25 mouse cellular contexts compared by ENCODE assay signal in genomic region chr16:27978730-27979440, GRCm38 (mm10).
A peak's percentile ranks its signal among the peaks of the same experiment; 100 is the strongest.
DNase-seq lines count a peak whose midpoint lies in the region; ATAC-seq and TF ChIP-seq lines count a peak whose summit lies in the region.
"Had no signal": no experiment of that assay in that cellular context is flagged by ENCODE, and none has a peak within 500 bp of the region (broad histone marks: within the 10 kb centered on the region; RNA-seq: fewer than 3 reads in every experiment).

No protein-coding gene starts in this region.

- no peak overlapping the region for H3K4me2 ChIP-seq in CH12.LX (ENCODE audit: insufficient read depth, low read depth, poor library complexity, severe bottlenecking)
- H3K4me2 ChIP-seq: embryonic facial prominence, embryonic 13.5 days; forebrain, embryonic 13.5 days; heart, embryonic 11.5 days; hindbrain, embryonic 15.5 days; intestine, embryonic 15.5 days; limb, embryonic 13.5 days; liver, embryonic 12.5 days had no signal

- DNase-seq in CH12.LX (ENCODE audit: extremely low read depth), result peak; percentile 13
- peak; percentile 62 for DNase-seq in adrenal gland, postnatal 10 days
- DNase-seq in cerebellum, adult 11-12 months, result peak; percentile 13
- peak; percentile 29 to 33 for DNase-seq in cerebellum, postnatal 14 days
- no peak for DNase-seq in right cerebral cortex, postnatal 14 days
- DNase-seq in left cerebral cortex, adult 9 months (ENCODE audit: low spot score in 2 of 2), result no peak
- DNase-seq: gastrocnemius, postnatal 14 days; heart, adult 11 months; kidney, postnatal 25 days; layer of hippocampus, postnatal 36 days; lung, adult 18-20 months; lung, postnatal 10 days; right cerebral cortex, postnatal 25 days had no signal

- no peak overlapping the region for H3K27ac ChIP-seq in CH12.LX (ENCODE audit: insufficient read depth, low read depth)
- H3K27ac ChIP-seq: embryonic facial prominence, embryonic 13.5 days; forebrain, embryonic 13.5 days; hindbrain, embryonic 15.5 days; intestine, embryonic 15.5 days; layer of hippocampus, adult 2 months; limb, embryonic 13.5 days; liver, embryonic 12.5 days; midbrain, embryonic 10.5 days had no signal

- H3K36me3 ChIP-seq in CH12.LX (replicated peaks in 1 of 2; ENCODE audit: control insufficient read depth in 1 of 2, insufficient read depth in 1 of 2, low read length in 1 of 2), result no peaks in the 10 kb centered on the region
- H3K36me3 ChIP-seq: embryonic facial prominence, embryonic 13.5 days; G1E; hindbrain, embryonic 15.5 days; intestine, embryonic 15.5 days; limb, embryonic 13.5 days; liver, embryonic 12.5 days; midbrain, embryonic 10.5 days had no signal

- H3K4me3 ChIP-seq in CH12.LX (replicated peaks in 1 of 3; ENCODE audit: low read depth in 2 of 3, low read length in 2 of 3, poor library complexity in 1 of 3), result no peak overlapping the region
- H3K4me3 ChIP-seq: embryonic facial prominence, embryonic 13.5 days; forebrain, embryonic 13.5 days; hindbrain, embryonic 15.5 days; intestine, embryonic 15.5 days; layer of hippocampus, adult 2 months; limb, embryonic 13.5 days; liver, embryonic 12.5 days; midbrain, embryonic 10.5 days had no signal

- no peaks in the 10 kb centered on the region for H3K9me3 ChIP-seq in CH12.LX (replicated peaks; ENCODE audit: low read length)
- H3K9me3 ChIP-seq: embryonic facial prominence, embryonic 13.5 days; forebrain, embryonic 13.5 days; G1E; hindbrain, embryonic 15.5 days; intestine, embryonic 15.5 days; limb, embryonic 13.5 days; liver, embryonic 12.5 days; midbrain, embryonic 10.5 days had no signal

- TF ChIP-seq POLR2A in CH12.LX (IDR thresholded peaks at IDR 0.05; ENCODE audit: low read depth, low read length), result no peak

- no peaks in the 10 kb centered on the region for H3K79me2 ChIP-seq in CH12.LX (replicated peaks; ENCODE audit: control insufficient read depth, extremely low read depth, insufficient read depth, poor library complexity, severe bottlenecking)

- peaks cover 0 to 6% of the 10 kb centered on the region in 2 experiments; a peak in 2 of 4 replicates for H3K4me1 ChIP-seq in CH12.LX (ENCODE audit: control insufficient read depth in 1 of 2, insufficient read depth in 2 of 2)
- H3K4me1 ChIP-seq: embryonic facial prominence, embryonic 13.5 days; forebrain, embryonic 13.5 days; hindbrain, embryonic 15.5 days; intestine, embryonic 15.5 days; limb, embryonic 13.5 days; liver, embryonic 12.5 days; midbrain, embryonic 10.5 days had no signal

- no peak overlapping the region for H3K9ac ChIP-seq in CH12.LX (ENCODE audit: insufficient read depth, low read depth)
- H3K9ac ChIP-seq: embryonic facial prominence, embryonic 13.5 days; forebrain, embryonic 13.5 days; hindbrain, embryonic 15.5 days; intestine, embryonic 15.5 days; limb, embryonic 13.5 days; liver, embryonic 12.5 days had no signal

- no peak for TF ChIP-seq EP300 in CH12.LX (IDR thresholded peaks at IDR 0.05; ENCODE audit: low read length)

- TF ChIP-seq RAD21 in CH12.LX (IDR thresholded peaks at IDR 0.05; ENCODE audit: low read depth, low read length), result no peak

- dilution Hi-C loops in CH12.LX (cut with MboI; ENCODE audit: extremely low pct_ligation_motif_present, extremely low pct_unique_long_range_greater_than_20kb, low sequenced_read_pairs), result no loop called here

- TF ChIP-seq CTCF in CH12.LX (conservative IDR thresholded peaks at IDR 0.05 in 1 of 2, IDR thresholded peaks at IDR 0.05 in 1 of 2; ENCODE audit: low read depth in 2 of 2, low read length in 2 of 2), result no peak

- no peak for ATAC-seq in monocyte, adult 5-6 weeks (replicated peaks; ENCODE audit: insufficient number of reproducible peaks, low FRiP score, low TSS enrichment, poor library complexity, severe bottlenecking)
- ATAC-seq: forebrain, embryonic 13.5 days; intestine, embryonic 15.5 days; liver, embryonic 12.5 days; Patski had no signal

- H3K27me3 ChIP-seq in CH12.LX (replicated peaks), result no peaks in the 10 kb centered on the region
- H3K27me3 ChIP-seq: embryonic facial prominence, embryonic 13.5 days; forebrain, embryonic 13.5 days; hindbrain, embryonic 15.5 days; intestine, embryonic 15.5 days; limb, embryonic 13.5 days; liver, embryonic 12.5 days had no signal

- in situ Hi-C loops in CH12.LX (cut with MboI; ENCODE audit: low pct_ligation_motif_present, low pct_unique_long_range_greater_than_20kb, low sequenced_read_pairs), result no loop called here

TF ChIP-seq in CH12.LX, 34 proteins besides CTCF, POLR2A, EP300 and RAD21:
- TF ChIP-seq POLR2AphosphoS2 (IDR thresholded peaks at IDR 0.05; ENCODE audit: low read depth, low read length), result no peak

Comparison
In these comparisons a context has a peak if more than half of its experiments do, and no peak if none do; other contexts are left out.
1. DNase-seq: peak in CH12.LX (single experiment), adrenal gland, postnatal 10 days (single experiment), cerebellum, adult 11-12 months (single experiment) and cerebellum, postnatal 14 days (2 of 2); none in right cerebral cortex, postnatal 14 days (single experiment) and left cerebral cortex, adult 9 months (0 of 2).